Mouse (Mus musculus) kidney, adult 2 months (tissue): ENCODE results near the gene Mok. TPM values are rescaled to one million over a fixed set of nuclear protein-coding genes. Genes with fewer than 3 reads are reported as not detected.

Source experiments
- DNase-seq: peaks from one replicate; pipeline ENCODE4 v3.0.0; 2021
- H3K27ac ChIP-seq: fragments of 200-500 bp; 2 replicates; pipeline ENCODE4 v1.5.1; 2012; ENCODE audit warnings: low read depth, low read length, control low read depth, inconsistent platforms; ENCODE audit not compliant: insufficient read depth
- H3K27me3 ChIP-seq: fragments of 200-500 bp; replicated peaks from 2 replicates; pipeline ENCODE4 v1.6.1; 2012; ENCODE audit warnings: mild to moderate bottlenecking, moderate library complexity, low read length, inconsistent platforms; ENCODE audit not compliant: control insufficient read depth, insufficient read depth
- H3K36me3 ChIP-seq: fragments of 200-500 bp; 2 replicates; pipeline ENCODE4 v1.6.1; 2012; ENCODE audit warnings: mild to moderate bottlenecking, moderate library complexity, low read length, inconsistent platforms; ENCODE audit not compliant: control insufficient read depth, insufficient read depth
- H3K4me1 ChIP-seq: fragments of 200-500 bp; 2 replicates; pipeline ENCODE4 v1.6.1; 2011; ENCODE audit warnings: low read length; ENCODE audit not compliant: control insufficient read depth, insufficient read depth
- H3K4me3 ChIP-seq: fragments of 200-500 bp; 2 replicates; pipeline ENCODE4 v1.5.1; 2011; ENCODE audit warnings: mild to moderate bottlenecking, low read depth, low read length, control low read depth; ENCODE audit not compliant: insufficient read depth
- CTCF ChIP-seq: fragments of 200-500 bp; conservative IDR thresholded peaks from 2 replicates; pipeline ENCODE4 v1.5.1; 2011; ENCODE audit warnings: low read depth, mild to moderate bottlenecking, control low read depth, low read length, moderate library complexity, mixed read lengths; ENCODE audit not compliant: insufficient read depth, insufficient read length
- POLR2A ChIP-seq: fragments of 200-500 bp; IDR thresholded peaks from one replicate; pipeline ENCODE4 v1.6.1; 2011; ENCODE audit warnings: low read depth, low read length, control low read depth
- WGBS: fragments of 180-500 bp; shearing (Covaris S2); methylation state at CpG from one replicate; pipeline ENCODE4 v1.1.7; 2018; 5-methylcytosine and 5-hydroxymethylcytosine counted together
- polyA plus RNA-seq: library from polyadenylated mRNA; depleted of rRNA; stranded (reverse); fragments of >200 nt; gene quantifications from 2 replicates; pipeline ENCODE4 v1.2.3, GENCODE M21; 2012; rRNA removed

Mok gene
- polyA plus RNA-seq, 1 experiment = 9.8 TPM

- WGBS = 61% methylated on average over 5 of the region's 5 CpGs
- Histone ChIP-seq H3K36me3 (no peaks in the 10 kb centered on the region), H3K27ac (no peak overlapping the region), H3K4me3 (no peak overlapping the region), H3K4me1 (peaks cover 5% of the 10 kb centered on the region), H3K27me3 (no peaks in the 10 kb centered on the region)
- TF ChIP-seq POLR2A (no peak), CTCF (no peak)
- DNase-seq = no peak
These were observed 76.2 kb downstream of the Mok start for GRCm38 (mm10) chr12:110764531-110764930.

- 64% methylated on average over 2 of the region's 2 CpGs for WGBS
- H3K27me3 ChIP-seq = no peaks in the 10 kb centered on the region
- no peak for TF ChIP-seq CTCF
- no peak for TF ChIP-seq POLR2A
These were observed 78.4 kb downstream of the Mok start for GRCm38 (mm10) chr12:110762321-110762720.

GRCm38 (mm10) chr12:110758932-110759331 is 81.8 kb downstream of the Mok start:
- no peak overlapping the region for H3K27ac ChIP-seq
- no peak overlapping the region for H3K4me3 ChIP-seq
- DNase-seq = no peak
- no peaks in the 10 kb centered on the region for H3K36me3 ChIP-seq
- WGBS = 92% methylated on average over 8 of the region's 8 CpGs
- no peaks in the 10 kb centered on the region for H3K27me3 ChIP-seq
- TF ChIP-seq CTCF (no peak), POLR2A (no peak)
- H3K4me1 ChIP-seq = no peaks in the 10 kb centered on the region; the same call in 1 of the 2 replicates

More at GRCm38 (mm10) chr12:110762321-110762720, 78.4 kb downstream of the Mok start:
- no peak overlapping the region for H3K27ac ChIP-seq
- H3K4me1 ChIP-seq = no peaks in the 10 kb centered on the region; the same call in 1 of the 2 replicates
- H3K36me3 ChIP-seq = no peaks in the 10 kb centered on the region
- H3K4me3 ChIP-seq = no peak overlapping the region
- no peak for DNase-seq

Other genes starting within 250 kb of the Mok start
- gene Dync1h1, start 239.5 kb downstream of the Mok start, polyA plus RNA-seq = 186 and 236 TPM in 2 replicates
- gene 1700001K19Rik, start 158.3 kb downstream of the Mok start, polyA plus RNA-seq = not detected in 2 replicates
- 95.6 and 115 TPM in 2 replicates for gene Hsp90aa1, start 138.2 kb downstream of the Mok start, polyA plus RNA-seq
- 24.0 and 24.5 TPM in 2 replicates for gene Wdr20, start 103.0 kb downstream of the Mok start, polyA plus RNA-seq
- gene Zfp839, start 9.3 kb upstream of the Mok start, polyA plus RNA-seq = 6.9 and 9.0 TPM in 2 replicates
- gene Cinp, start 48.2 kb upstream of the Mok start, polyA plus RNA-seq = 27.1 and 28.6 TPM in 2 replicates
- 4.3 and 4.7 TPM in 2 replicates for gene Tecpr2, start 48.3 kb upstream of the Mok start, polyA plus RNA-seq
- gene Ankrd9, start 138.1 kb upstream of the Mok start, polyA plus RNA-seq = 23.9 and 28.0 TPM in 2 replicates
- 9.7 and 11.5 TPM in 2 replicates for gene Rcor1, start 198.4 kb upstream of the Mok start, polyA plus RNA-seq